Mouse (Mus musculus) c-Kit-positive CD71-positive TER-119-negative erythroid progenitor cells, embryonic 14.5 days (primary cell): ENCODE results near the gene Gm2237.
"Not testable (repeated sequence)": the region's sequence is repeated elsewhere in the genome, so short reads cannot be mapped to it uniquely, and the experiment has no call there.

ENCODE experiments used
- DNase-seq: peaks from one replicate; pipeline ENCODE4 v3.0.0-alpha.2; 2013; ENCODE audit warnings: low read depth

The Gm2237 gene

DNA sequence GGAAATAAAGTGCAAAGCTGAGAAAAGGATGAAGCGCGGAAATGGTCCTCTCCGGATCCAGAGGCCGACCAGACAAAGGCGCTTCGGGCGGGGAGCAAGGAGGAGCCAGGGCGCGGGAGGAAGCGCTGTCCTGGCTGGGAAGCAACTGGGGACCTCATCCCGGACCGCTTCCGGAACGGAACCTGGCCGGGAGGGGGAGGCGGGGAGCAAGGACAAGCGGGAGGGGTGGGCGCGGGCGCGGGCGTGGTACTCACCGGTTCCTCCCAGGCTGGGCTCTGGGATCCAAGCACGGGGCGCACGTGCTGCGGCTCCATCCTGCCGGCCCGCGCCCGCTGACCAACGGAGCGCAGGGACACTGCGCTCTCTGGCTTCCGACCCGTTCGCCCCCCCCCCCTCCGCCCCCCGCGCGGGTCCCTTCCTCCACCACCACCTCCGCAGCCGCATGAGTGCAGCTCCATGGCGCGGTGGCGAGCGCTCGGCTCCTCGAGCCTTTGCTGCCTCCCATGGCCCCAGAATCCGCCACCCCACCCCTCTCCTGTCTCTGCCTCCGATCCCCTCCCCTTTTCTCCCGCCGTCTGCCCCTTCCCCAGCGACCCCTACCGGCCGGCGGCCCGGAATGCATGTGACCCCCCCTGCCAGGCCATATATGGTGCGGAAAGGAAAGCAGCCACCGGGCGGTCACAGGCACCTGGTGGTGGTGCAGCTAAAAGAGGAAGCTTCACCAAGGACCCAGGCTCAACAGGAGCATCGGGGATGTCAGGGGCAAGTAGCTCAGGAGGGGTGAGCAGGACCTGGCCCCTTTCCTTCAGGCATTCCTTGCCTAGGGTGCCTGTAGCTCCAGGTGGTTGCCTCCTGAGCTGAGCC is at the start of gene Gm2237:
Gm2237 (minus strand) TSS at position 332 of the 864 bp plus-strand sequence.
- not testable (repeated sequence) for DNase-seq

DNA sequence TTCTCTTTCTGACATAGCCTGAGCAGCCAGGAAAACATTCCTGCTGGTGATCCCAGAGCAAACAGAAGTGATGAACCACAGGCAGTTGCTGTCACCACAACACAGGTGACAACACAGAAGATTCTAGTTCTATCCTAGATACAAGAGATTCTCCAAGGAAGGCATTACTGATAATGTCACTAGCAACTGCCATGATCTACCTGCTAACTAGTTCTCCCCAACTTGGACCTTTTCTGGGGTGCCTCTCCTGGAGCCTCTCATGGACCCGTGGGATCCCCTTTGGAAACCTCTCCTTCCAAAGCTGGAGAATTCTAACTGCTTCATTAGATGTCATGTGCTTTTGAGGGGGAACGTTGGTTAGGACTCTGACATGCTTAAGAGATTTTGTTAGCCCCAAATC is 17.5 kb upstream of the Gm2237 start, which contains the start of gene Gm5458:
Gm5458 (minus strand) TSS at position 101 of the 400 bp plus-strand sequence.
- DNase-seq, result not testable (repeated sequence)

DNA sequence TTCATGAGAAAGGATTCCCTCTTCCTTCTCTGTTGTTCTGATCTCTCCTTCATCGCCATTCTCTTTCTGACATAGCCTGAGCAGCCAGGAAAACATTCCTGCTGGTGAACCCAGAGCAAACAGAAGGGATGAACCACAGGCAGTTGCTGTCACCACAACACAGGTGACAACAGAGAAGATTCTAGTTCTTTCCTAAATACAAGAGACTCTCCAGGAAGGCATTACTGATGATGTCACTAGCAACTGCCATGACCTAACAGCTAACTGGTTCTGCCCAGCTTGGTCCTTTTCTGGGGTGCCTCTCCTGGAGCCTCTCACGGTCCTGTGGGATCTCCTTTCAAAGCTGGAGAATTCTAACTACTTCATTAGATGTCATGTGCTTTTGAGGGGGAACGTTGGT is 35.1 kb downstream of the Gm2237 start, which contains the start of gene Gm2244:
Gm2244 (minus strand) TSS at position 101 of the 400 bp plus-strand sequence.
- not testable (repeated sequence) for DNase-seq
